Mouse (Mus musculus) heart, postnatal 0 days (tissue): Measurements from ENCODE around the gene Orai3.

Source experiments
- CTCF ChIP-seq: IDR thresholded peaks from 2 replicates; pipeline ENCODE4 v1.5.1; 2016; ENCODE audit warnings: antibody characterized with exemption, control low read depth, low read depth
- EP300 ChIP-seq: IDR thresholded peaks from 2 replicates; pipeline ENCODE4 v1.6.1; 2016; ENCODE audit warnings: antibody characterized with exemption, low read depth

DNA sequence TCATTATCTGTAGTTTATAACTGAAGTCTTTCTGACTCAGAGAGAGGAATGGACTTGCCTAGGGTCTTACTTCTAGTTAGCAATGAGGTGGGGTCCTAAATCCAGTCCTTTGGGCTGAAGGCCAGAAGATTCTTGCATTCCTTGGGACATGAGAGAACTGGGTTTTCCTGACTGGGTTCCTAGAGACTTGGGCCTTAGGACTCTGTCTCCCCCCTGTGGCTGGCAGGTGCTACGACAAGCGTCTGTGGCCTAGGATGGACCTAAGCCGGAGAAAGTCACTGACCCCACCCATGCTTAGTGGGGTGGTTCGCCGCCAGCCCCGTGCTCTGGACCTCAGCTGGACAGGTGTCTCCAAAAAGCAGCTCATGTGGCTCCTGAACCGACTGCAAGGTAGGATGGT is 8.6 kb upstream of the Orai3 start:
- TF ChIP-seq CTCF (peak; percentile 89), EP300 (no peak)
